Mouse (Mus musculus) ovary, postnatal 14 days (tissue): ENCODE data around the gene Wipf1.

Experiments
- DNase-seq: peaks from one replicate; pipeline ENCODE4 v3.0.0; 2022; ENCODE audit warnings: low spot score

Wipf1 gene

GRCm38 (mm10) chr2:73385172-73385571 is 144.4 kb downstream of the Wipf1 start:
- no peak for DNase-seq

- no peak for DNase-seq
These were observed 149.1 kb downstream of the Wipf1 start for GRCm38 (mm10) chr2:73380298-73380975.

- no peak for DNase-seq
These were observed 149.9 kb downstream of the Wipf1 start for GRCm38 (mm10) chr2:73379656-73380055.
